ENCODE assay signal across 14 mouse cellular contexts in the genomic region with DNA sequence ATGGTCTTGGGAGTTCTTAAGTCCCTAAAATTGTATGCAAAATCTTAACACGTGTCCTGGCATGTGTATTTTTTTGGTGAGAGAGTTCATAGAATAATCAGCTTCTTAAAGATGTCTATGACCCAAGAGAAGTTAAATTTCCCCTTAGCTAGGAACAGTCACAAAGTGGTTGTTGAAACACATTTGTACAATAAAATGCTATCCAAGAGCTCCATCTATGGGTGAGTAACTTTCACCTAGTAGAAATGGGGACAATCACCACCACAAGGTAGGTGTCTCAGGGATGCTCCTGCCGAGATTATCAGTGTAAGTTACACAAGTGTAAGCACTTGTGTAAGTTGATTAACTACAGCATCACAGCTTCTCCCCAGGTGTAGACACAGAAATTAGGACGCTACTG.
DNase-seq lines count a peak whose midpoint lies in the region; ATAC-seq and TF ChIP-seq lines count a peak whose summit lies in the region.
"Had no signal": no experiment of that assay in that cellular context is flagged by ENCODE, and none has a peak within 500 bp of the region (broad histone marks: within the 10 kb centered on the region; RNA-seq: fewer than 3 reads in every experiment).

No protein-coding gene starts in this region.

- no peak overlapping the region for H3K9ac ChIP-seq in forebrain, postnatal 0 days
- H3K9ac ChIP-seq in forebrain, embryonic 16.5 days (replicated peaks; ENCODE audit: low read depth, low read length) = no peak overlapping the region
- H3K9ac ChIP-seq in limb, embryonic 14.5 days (ENCODE audit: low read depth, low read length, severe bottlenecking) = no peak overlapping the region
- H3K9ac ChIP-seq: forebrain, embryonic 13.5 days; heart, embryonic 13.5 days had no signal

- peak; percentile 57 for TF ChIP-seq CTCF in forebrain, postnatal 0 days (IDR thresholded peaks at IDR 0.05; ENCODE audit: low read depth)
- TF ChIP-seq CTCF in cortical plate, adult 2 months (IDR thresholded peaks at IDR 0.05; ENCODE audit: extremely low read depth, insufficient read depth, low read length) = 0 out of 2 replicates have a peak, but pooled peaks have one; percentile 6

- no peaks in the 10 kb centered on the region for H3K4me1 ChIP-seq in forebrain, postnatal 0 days (ENCODE audit: insufficient read depth)
- H3K4me1 ChIP-seq in forebrain, embryonic 16.5 days (replicated peaks; ENCODE audit: control insufficient read depth, insufficient read depth, low read length) = no peaks in the 10 kb centered on the region
- no peaks in the 10 kb centered on the region for H3K4me1 ChIP-seq in limb, embryonic 14.5 days (ENCODE audit: control insufficient read depth, insufficient read depth, low read length)
- H3K4me1 ChIP-seq in limb, embryonic 10.5 days = peaks cover 9% of the 10 kb centered on the region; the same call in 1 of the 2 replicates
- peaks cover 1% of the 10 kb centered on the region for H3K4me1 ChIP-seq in cortical plate, adult 2 months (ENCODE audit: control insufficient read depth, insufficient read depth, low read length)
- H3K4me1 ChIP-seq: forebrain, embryonic 13.5 days had no signal

- peak; percentile 29 for DNase-seq in forebrain, postnatal 0 days
- peak; percentile 54 for DNase-seq in limb, embryonic 14.5 days (ENCODE audit: low spot score)
- no peak for DNase-seq in limb, embryonic 10.5 days (ENCODE audit: low spot score)
- DNase-seq in CD4-positive helper T cell, adult 2 months (ENCODE audit: low read depth, low spot score) = peak; percentile 28
- DNase-seq in cerebellum, postnatal 36 days = no peak
- no peak for DNase-seq in kidney, adult 11 months
- DNase-seq: adrenal gland, adult 8-10 months; cerebellum, adult 8-10 months; kidney, postnatal 10 days had no signal

- H3K4me2 ChIP-seq in forebrain, postnatal 0 days (ENCODE audit: low read depth) = no peak overlapping the region
- no peak overlapping the region for H3K4me2 ChIP-seq in forebrain, embryonic 16.5 days (ENCODE audit: low read length)
- H3K4me2 ChIP-seq in limb, embryonic 14.5 days (replicated peaks; ENCODE audit: low read depth, low read length, severe bottlenecking) = no peak overlapping the region
- H3K4me2 ChIP-seq: forebrain, embryonic 13.5 days; heart, embryonic 13.5 days had no signal

- H3K36me3 ChIP-seq in forebrain, postnatal 0 days (ENCODE audit: insufficient read depth) = peaks cover 27% of the 10 kb centered on the region
- peaks cover 8% of the 10 kb centered on the region; the same call in 1 of the 2 replicates for H3K36me3 ChIP-seq in forebrain, embryonic 16.5 days (ENCODE audit: control insufficient read depth, insufficient read depth)
- peaks cover 38% of the 10 kb centered on the region for H3K36me3 ChIP-seq in limb, embryonic 14.5 days (ENCODE audit: control insufficient read depth, insufficient read depth, low read length)
- peaks cover 57% of the 10 kb centered on the region for H3K36me3 ChIP-seq in limb, embryonic 10.5 days

- no peaks in the 10 kb centered on the region for H3K27me3 ChIP-seq in forebrain, postnatal 0 days (ENCODE audit: insufficient read depth, low read length)
- no peaks in the 10 kb centered on the region for H3K27me3 ChIP-seq in forebrain, embryonic 16.5 days (replicated peaks; ENCODE audit: control insufficient read depth, insufficient read depth, low read length)
- no peaks in the 10 kb centered on the region for H3K27me3 ChIP-seq in limb, embryonic 14.5 days (ENCODE audit: control insufficient read depth, insufficient read depth, low read length)
- no peaks in the 10 kb centered on the region for H3K27me3 ChIP-seq in limb, embryonic 10.5 days (ENCODE audit: low read depth, poor library complexity, severe bottlenecking)
- H3K27me3 ChIP-seq: forebrain, embryonic 13.5 days; heart, embryonic 13.5 days had no signal

- WGBS in forebrain, postnatal 0 days = 79% methylated on average over 3 of the region's 3 CpGs
- 74% methylated on average over 3 of the region's 3 CpGs for WGBS in forebrain, embryonic 16.5 days
- WGBS in limb, embryonic 14.5 days = 67% methylated on average over 3 of the region's 3 CpGs
- WGBS in limb, embryonic 10.5 days = 72% methylated on average over 3 of the region's 3 CpGs

- H3K27ac ChIP-seq in forebrain, postnatal 0 days (ENCODE audit: low read depth, low read length) = no peak overlapping the region
- no peak overlapping the region for H3K27ac ChIP-seq in forebrain, embryonic 16.5 days (ENCODE audit: low read length)
- H3K27ac ChIP-seq in limb, embryonic 14.5 days (replicated peaks; ENCODE audit: low read depth, low read length) = no peak overlapping the region
- no peak overlapping the region for H3K27ac ChIP-seq in limb, embryonic 10.5 days
- no peak overlapping the region for H3K27ac ChIP-seq in cortical plate, adult 2 months (ENCODE audit: insufficient read depth, low read length)
- H3K27ac ChIP-seq: forebrain, embryonic 13.5 days; heart, embryonic 13.5 days; macrophage had no signal

- no peak for TF ChIP-seq POLR2A in limb, embryonic 14.5 days (IDR thresholded peaks at IDR 0.05; ENCODE audit: borderline replicate concordance, extremely low read depth, insufficient read depth, insufficient read length)
- no peak for TF ChIP-seq POLR2A in cortical plate, adult 2 months (IDR thresholded peaks at IDR 0.05; ENCODE audit: extremely low read depth, insufficient read depth, low read length)

- no peak overlapping the region for H3K4me3 ChIP-seq in forebrain, postnatal 0 days (ENCODE audit: low read depth, low read length)
- H3K4me3 ChIP-seq in forebrain, embryonic 16.5 days (replicated peaks; ENCODE audit: low read length) = no peak overlapping the region
- H3K4me3 ChIP-seq in limb, embryonic 14.5 days (replicated peaks; ENCODE audit: low read length) = no peak overlapping the region
- H3K4me3 ChIP-seq in limb, embryonic 10.5 days = no peak overlapping the region
- no peak overlapping the region for H3K4me3 ChIP-seq in cortical plate, adult 2 months (ENCODE audit: insufficient read depth, low read length)
- H3K4me3 ChIP-seq: forebrain, embryonic 13.5 days; heart, embryonic 13.5 days had no signal

- ATAC-seq in forebrain, postnatal 0 days = no peak
- no peak for ATAC-seq in forebrain, embryonic 16.5 days
- ATAC-seq in limb, embryonic 14.5 days (ENCODE audit: low FRiP score, low read depth) = no peak
- ATAC-seq: forebrain, embryonic 13.5 days had no signal

- no peaks in the 10 kb centered on the region for H3K9me3 ChIP-seq in forebrain, postnatal 0 days (ENCODE audit: low read length)
- no peaks in the 10 kb centered on the region for H3K9me3 ChIP-seq in forebrain, embryonic 16.5 days (ENCODE audit: control insufficient read depth, low read length)
- H3K9me3 ChIP-seq in limb, embryonic 14.5 days (ENCODE audit: control insufficient read depth, low read length) = no peaks in the 10 kb centered on the region
- H3K9me3 ChIP-seq in limb, embryonic 10.5 days (replicated peaks) = no peaks in the 10 kb centered on the region
- H3K9me3 ChIP-seq: forebrain, embryonic 13.5 days; heart, embryonic 13.5 days had no signal

Comparison
In these comparisons a context has a peak if more than half of its experiments do, and no peak if none do; other contexts are left out.
1. DNase-seq: peak in forebrain, postnatal 0 days (single experiment), limb, embryonic 14.5 days (single experiment) and CD4-positive helper T cell, adult 2 months (single experiment); none in limb, embryonic 10.5 days (single experiment), cerebellum, postnatal 36 days (0 of 2) and kidney, adult 11 months (single experiment).